Mouse (Mus musculus): ENCODE results near the gene Stk24. TPM values are rescaled to one million over a fixed set of nuclear protein-coding genes. Genes with fewer than 3 reads are reported as not detected.
A peak's percentile ranks its signal among the peaks of the same experiment; 100 is the strongest.

The Stk24 gene
- polyA plus RNA-seq, 1 experiment from 2014 or later: 51.5 TPM

DNA sequence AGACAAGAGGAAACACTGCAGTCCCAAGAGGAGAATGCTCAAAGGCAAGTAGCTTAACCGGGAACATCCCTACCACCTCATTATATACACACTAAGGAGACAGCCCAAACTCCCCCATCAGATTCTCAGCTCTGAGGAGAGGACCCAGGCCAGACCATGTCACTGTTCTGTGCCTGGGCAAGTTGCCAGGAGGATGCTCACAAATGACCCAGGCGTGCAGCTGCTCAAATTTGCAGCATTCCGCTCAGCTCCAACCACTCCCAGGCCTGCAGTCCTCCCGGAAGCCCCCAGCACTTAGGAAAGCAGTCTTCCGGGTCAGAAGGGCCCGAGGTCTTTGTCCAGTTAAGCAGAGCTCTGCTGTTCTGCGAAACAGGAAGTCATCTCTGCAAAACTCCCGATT lies 31.6 kb downstream of the Stk24 start:
- Histone ChIP-seq H3K4me3 (ENCODE audit: low read length) (no peak overlapping the region), H3K27me3 (ENCODE audit: control insufficient read depth, insufficient read depth, low read length) (no peaks in the 10 kb centered on the region), H3K9ac (ENCODE audit: low read depth, low read length) (no peak overlapping the region), H3K36me3 (ENCODE audit: control insufficient read depth, insufficient read depth, low read length) (no peaks in the 10 kb centered on the region), H3K27ac (ENCODE audit: low read depth, low read length) (peak overlapping the region; percentile 30; the same call in 1 of the 2 replicates), H3K4me1 (ENCODE audit: control insufficient read depth, insufficient read depth, low read length) (peaks cover 39% of the 10 kb centered on the region), H3K4me2 (replicated peaks; ENCODE audit: low read depth, low read length) (no peak overlapping the region), H3K9me3 (ENCODE audit: control insufficient read depth, low read length) (no peaks in the 10 kb centered on the region)
- ATAC-seq (ENCODE audit: low FRiP score, low TSS enrichment): peak; percentile 39
- WGBS: 38% methylated on average over 8 of the region's 8 CpGs

- H3K27ac ChIP-seq (ENCODE audit: low read depth, low read length): no peak overlapping the region
- H3K4me2 ChIP-seq (replicated peaks; ENCODE audit: low read depth, low read length): no peak overlapping the region
- H3K9me3 ChIP-seq (ENCODE audit: control insufficient read depth, low read length): no peaks in the 10 kb centered on the region
- no peaks in the 10 kb centered on the region for H3K36me3 ChIP-seq (ENCODE audit: control insufficient read depth, insufficient read depth, low read length)
- no peak for ATAC-seq (ENCODE audit: low FRiP score, low TSS enrichment)
- H3K4me1 ChIP-seq (ENCODE audit: control insufficient read depth, insufficient read depth, low read length): peaks cover 37% of the 10 kb centered on the region
- H3K4me3 ChIP-seq (ENCODE audit: low read length): no peak overlapping the region
- no peak overlapping the region for H3K9ac ChIP-seq (ENCODE audit: low read depth, low read length)
- H3K27me3 ChIP-seq (ENCODE audit: control insufficient read depth, insufficient read depth, low read length): no peaks in the 10 kb centered on the region
- 89% methylated on average over 10 of the region's 10 CpGs for WGBS
These were observed 32.7 kb downstream of the Stk24 start for GRCm38 (mm10) chr14:121347134-121347533.

DNA sequence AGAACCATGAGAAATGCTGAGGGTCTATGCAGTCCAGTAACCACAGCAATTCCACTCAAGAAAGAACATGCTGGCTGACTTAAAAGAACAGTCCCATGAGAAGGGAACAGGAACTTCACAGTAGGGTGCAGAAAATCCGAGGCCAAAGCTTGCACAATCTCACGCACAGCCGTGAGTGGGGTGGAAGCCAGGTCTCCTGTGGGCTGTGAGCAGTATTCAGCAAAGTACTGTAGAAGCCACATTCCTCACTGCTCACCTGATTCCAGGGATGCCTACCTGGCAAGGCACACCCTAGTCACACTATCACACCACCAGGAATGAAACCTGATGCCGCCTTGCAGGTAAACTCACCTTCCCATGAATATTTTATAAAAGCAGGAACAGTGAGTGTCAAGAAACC lies 33.2 kb downstream of the Stk24 start:
- Histone ChIP-seq H3K4me1 (ENCODE audit: control insufficient read depth, insufficient read depth, low read length) (peaks cover 32% of the 10 kb centered on the region), H3K9ac (ENCODE audit: low read depth, low read length) (no peak overlapping the region), H3K4me2 (replicated peaks; ENCODE audit: low read depth, low read length) (no peak overlapping the region), H3K9me3 (ENCODE audit: control insufficient read depth, low read length) (no peaks in the 10 kb centered on the region), H3K27ac (ENCODE audit: low read depth, low read length) (no peak overlapping the region), H3K4me3 (ENCODE audit: low read length) (no peak overlapping the region), H3K36me3 (ENCODE audit: control insufficient read depth, insufficient read depth, low read length) (no peaks in the 10 kb centered on the region), H3K27me3 (ENCODE audit: control insufficient read depth, insufficient read depth, low read length) (no peaks in the 10 kb centered on the region)
- ATAC-seq (ENCODE audit: low FRiP score, low TSS enrichment): no peak
- WGBS: 81% methylated on average over 4 of the region's 4 CpGs

DNA sequence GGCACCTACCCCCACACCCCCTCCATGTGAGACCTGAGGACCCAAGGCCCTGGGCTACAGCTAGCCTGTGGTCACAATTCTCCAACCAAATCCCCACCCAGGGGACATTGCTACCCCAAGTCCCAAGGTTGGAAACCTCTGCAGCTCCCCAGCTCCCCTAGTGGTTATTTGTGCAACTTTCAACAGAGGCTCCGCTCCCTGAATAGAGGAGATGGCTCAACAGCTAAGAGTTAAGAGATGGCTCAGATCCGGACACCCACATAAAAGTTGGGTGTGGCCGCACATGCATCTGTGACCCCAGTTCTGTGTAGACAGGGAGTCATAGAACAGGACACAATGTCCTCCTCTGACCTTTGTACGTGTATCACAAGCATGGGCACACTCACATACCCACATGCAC lies 33.8 kb downstream of the Stk24 start:
- Histone ChIP-seq H3K27me3 (ENCODE audit: control insufficient read depth, insufficient read depth, low read length) (no peaks in the 10 kb centered on the region), H3K4me3 (ENCODE audit: low read length) (no peak overlapping the region), H3K4me2 (replicated peaks; ENCODE audit: low read depth, low read length) (no peak overlapping the region), H3K9me3 (ENCODE audit: control insufficient read depth, low read length) (no peaks in the 10 kb centered on the region), H3K36me3 (ENCODE audit: control insufficient read depth, insufficient read depth, low read length) (no peaks in the 10 kb centered on the region), H3K4me1 (ENCODE audit: control insufficient read depth, insufficient read depth, low read length) (peaks cover 29% of the 10 kb centered on the region), H3K27ac (ENCODE audit: low read depth, low read length) (no peak overlapping the region), H3K9ac (ENCODE audit: low read depth, low read length) (no peak overlapping the region)
- 83% methylated on average over 4 of the region's 4 CpGs for WGBS
- no peak for ATAC-seq (ENCODE audit: low FRiP score, low TSS enrichment)

DNA sequence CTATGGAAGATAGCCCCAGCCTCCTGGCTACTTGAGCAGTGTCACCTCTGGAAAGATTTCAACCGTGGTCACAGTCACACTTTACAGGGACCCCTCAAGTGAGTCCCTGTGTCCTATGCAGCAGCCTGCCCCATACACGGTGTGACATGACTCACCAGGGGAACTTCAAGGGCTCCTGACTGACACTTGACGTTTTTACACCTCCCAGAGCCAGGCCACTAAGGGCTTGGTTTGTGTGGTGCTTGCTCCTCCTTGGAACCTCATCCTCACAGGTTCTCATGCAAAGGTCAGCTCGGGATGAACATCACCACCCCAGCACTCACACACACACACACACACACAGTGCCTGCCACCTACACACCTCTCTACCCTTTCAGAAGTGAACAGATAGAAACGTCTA lies 34.9 kb downstream of the Stk24 start:
- WGBS: 43% methylated on average over 5 of the region's 5 CpGs
- Histone ChIP-seq H3K9me3 (ENCODE audit: control insufficient read depth, low read length) (no peaks in the 10 kb centered on the region), H3K9ac (ENCODE audit: low read depth, low read length) (no peak overlapping the region), H3K27ac (ENCODE audit: low read depth, low read length) (no peak overlapping the region), H3K4me3 (ENCODE audit: low read length) (no peak overlapping the region), H3K36me3 (ENCODE audit: control insufficient read depth, insufficient read depth, low read length) (no peaks in the 10 kb centered on the region), H3K4me2 (replicated peaks; ENCODE audit: low read depth, low read length) (no peak overlapping the region), H3K4me1 (ENCODE audit: control insufficient read depth, insufficient read depth, low read length) (peaks cover 40% of the 10 kb centered on the region), H3K27me3 (ENCODE audit: control insufficient read depth, insufficient read depth, low read length) (no peaks in the 10 kb centered on the region)
- no peak for ATAC-seq (ENCODE audit: low FRiP score, low TSS enrichment)

DNA sequence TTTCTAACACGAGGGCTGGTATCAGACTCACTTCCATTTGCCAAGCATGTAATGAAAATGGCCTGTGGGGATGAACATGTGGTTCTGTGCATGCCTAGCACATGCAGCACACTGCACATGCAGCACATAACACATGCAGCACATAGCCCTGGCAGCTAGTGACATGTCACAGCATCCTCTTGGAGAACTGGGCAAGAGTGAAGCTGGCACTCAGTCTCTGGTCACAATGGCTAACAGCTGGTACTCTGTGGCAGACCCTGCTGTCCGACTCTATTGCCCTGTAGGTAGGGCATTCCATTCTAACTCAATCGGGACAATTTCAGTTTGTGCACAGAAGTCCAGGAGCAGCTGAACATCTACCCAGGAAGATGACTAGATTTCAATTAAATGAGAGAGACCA lies 36.9 kb downstream of the Stk24 start:
- 92% methylated on average over 3 of the region's 3 CpGs for WGBS
- no peak overlapping the region for H3K4me2 ChIP-seq (replicated peaks; ENCODE audit: low read depth, low read length)
- H3K27ac ChIP-seq (ENCODE audit: low read depth, low read length): no peak overlapping the region
- no peaks in the 10 kb centered on the region for H3K27me3 ChIP-seq (ENCODE audit: control insufficient read depth, insufficient read depth, low read length)
- H3K4me1 ChIP-seq (ENCODE audit: control insufficient read depth, insufficient read depth, low read length): peaks cover 36% of the 10 kb centered on the region
- ATAC-seq (ENCODE audit: low FRiP score, low TSS enrichment): no peak
- H3K4me3 ChIP-seq (ENCODE audit: low read length): no peak overlapping the region
- H3K9me3 ChIP-seq (ENCODE audit: control insufficient read depth, low read length): no peaks in the 10 kb centered on the region
- H3K36me3 ChIP-seq (ENCODE audit: control insufficient read depth, insufficient read depth, low read length): no peaks in the 10 kb centered on the region
- H3K9ac ChIP-seq (ENCODE audit: low read depth, low read length): no peak overlapping the region

DNA sequence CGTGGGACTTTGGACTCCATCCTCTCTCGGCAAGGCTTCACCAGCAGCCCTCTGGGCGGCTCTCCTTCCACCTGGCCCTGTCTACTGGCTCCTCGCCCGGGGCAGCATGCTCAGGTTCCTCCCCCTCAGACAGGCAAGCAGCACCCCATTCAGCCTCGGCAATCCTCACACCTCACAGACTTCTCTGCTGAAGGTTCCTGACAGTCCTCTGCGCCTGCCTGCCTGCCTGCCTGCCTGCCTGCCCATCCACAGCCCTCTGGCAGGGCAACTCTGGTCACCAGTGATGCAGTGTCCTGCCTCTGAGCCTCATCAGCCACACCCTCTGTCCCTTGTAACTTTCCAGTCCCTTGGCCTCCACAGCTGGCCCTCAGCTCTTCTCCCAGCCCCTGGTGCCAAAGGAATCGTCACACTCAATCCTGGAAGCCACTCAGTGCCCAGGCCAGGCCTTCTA lies 39.8 kb downstream of the Stk24 start:
- 52% methylated on average over 8 of the region's 8 CpGs for WGBS
- Histone ChIP-seq H3K4me3 (ENCODE audit: low read length) (no peak overlapping the region), H3K27ac (ENCODE audit: low read depth, low read length) (no peak overlapping the region), H3K9me3 (ENCODE audit: control insufficient read depth, low read length) (no peaks in the 10 kb centered on the region), H3K36me3 (ENCODE audit: control insufficient read depth, insufficient read depth, low read length) (peaks cover 24% of the 10 kb centered on the region), H3K27me3 (ENCODE audit: control insufficient read depth, insufficient read depth, low read length) (no peaks in the 10 kb centered on the region), H3K9ac (ENCODE audit: low read depth, low read length) (no peak overlapping the region), H3K4me1 (ENCODE audit: control insufficient read depth, insufficient read depth, low read length) (peaks cover 27% of the 10 kb centered on the region), H3K4me2 (replicated peaks; ENCODE audit: low read depth, low read length) (no peak overlapping the region)
- peak; percentile 51 for ATAC-seq (ENCODE audit: low FRiP score, low TSS enrichment)

DNA sequence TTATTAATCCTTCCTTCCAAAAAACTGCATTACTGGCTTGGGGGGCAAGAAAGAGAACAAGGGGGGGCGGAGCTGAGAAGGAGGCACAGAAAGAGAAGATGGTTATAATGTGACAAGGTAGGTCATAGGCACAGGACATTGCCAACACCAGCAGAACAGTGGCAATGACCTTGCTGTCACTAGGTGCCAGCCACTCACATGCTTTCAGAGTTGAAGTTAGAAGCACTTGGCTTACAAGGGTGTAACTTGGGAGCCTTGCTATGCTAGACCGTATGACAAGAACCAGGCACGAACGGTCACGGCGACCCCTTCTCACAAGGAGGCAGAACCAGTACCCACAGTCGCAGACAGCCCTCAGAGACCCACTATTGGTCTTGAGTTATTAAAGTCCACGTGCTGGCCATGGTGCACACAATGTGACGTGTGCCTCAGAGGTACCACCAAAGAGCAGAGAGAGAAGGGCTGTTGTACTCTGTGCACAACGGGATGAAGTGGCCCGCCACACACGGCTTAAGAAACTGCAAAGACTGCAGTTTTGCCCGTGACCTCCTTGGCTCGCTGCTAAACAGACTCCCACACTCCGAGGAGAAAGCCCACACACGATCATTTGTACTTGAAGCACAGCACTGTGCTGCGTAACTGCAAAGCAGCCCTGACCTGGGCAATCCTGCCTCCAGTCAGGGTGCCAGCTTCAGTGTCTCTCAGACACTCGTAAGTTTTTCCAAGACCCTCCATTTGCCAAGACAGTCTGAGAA lies 40.8 kb downstream of the Stk24 start:
- no peak overlapping the region for H3K4me2 ChIP-seq (replicated peaks; ENCODE audit: low read depth, low read length)

GRCm38 (mm10) chr14:121330090-121330408 lies 49.8 kb downstream of the Stk24 start:
- Histone ChIP-seq H3K27me3 (ENCODE audit: control insufficient read depth, insufficient read depth, low read length) (no peaks in the 10 kb centered on the region), H3K27ac (ENCODE audit: low read depth, low read length) (no peak overlapping the region), H3K36me3 (ENCODE audit: control insufficient read depth, insufficient read depth, low read length) (peaks cover 4% of the 10 kb centered on the region; the same call in 1 of the 2 replicates), H3K9me3 (ENCODE audit: control insufficient read depth, low read length) (no peaks in the 10 kb centered on the region), H3K4me3 (ENCODE audit: low read length) (no peak overlapping the region), H3K4me2 (replicated peaks; ENCODE audit: low read depth, low read length) (no peak overlapping the region), H3K4me1 (ENCODE audit: control insufficient read depth, insufficient read depth, low read length) (no peaks in the 10 kb centered on the region; the same call in 1 of the 2 replicates), H3K9ac (ENCODE audit: low read depth, low read length) (no peak overlapping the region)
- no peak for ATAC-seq (ENCODE audit: low FRiP score, low TSS enrichment)
- 67% methylated on average over 3 of the region's 3 CpGs for WGBS

More for the DNA sequence above, 40.8 kb downstream of the Stk24 start:
- H3K4me1 ChIP-seq (ENCODE audit: control insufficient read depth, insufficient read depth, low read length): peaks cover 20% of the 10 kb centered on the region
- H3K9me3 ChIP-seq (ENCODE audit: control insufficient read depth, low read length): no peaks in the 10 kb centered on the region
- peak; percentile 55 for ATAC-seq (ENCODE audit: low FRiP score, low TSS enrichment)
- H3K36me3 ChIP-seq (ENCODE audit: control insufficient read depth, insufficient read depth, low read length): peaks cover 25% of the 10 kb centered on the region
- no peak overlapping the region for H3K4me3 ChIP-seq (ENCODE audit: low read length)
- no peak overlapping the region for H3K27ac ChIP-seq (ENCODE audit: low read depth, low read length)
- 57% methylated on average over 18 of the region's 18 CpGs for WGBS
- H3K9ac ChIP-seq (ENCODE audit: low read depth, low read length): no peak overlapping the region
- no peaks in the 10 kb centered on the region for H3K27me3 ChIP-seq (ENCODE audit: control insufficient read depth, insufficient read depth, low read length)

All from kidney, embryonic 14.5 days (tissue).